Mouse (Mus musculus) MEL (cell line): Measurements from ENCODE around the gene Cox5a. TPM values are rescaled to one million over a fixed set of nuclear protein-coding genes. Genes with fewer than 3 reads are reported as not detected.

Experiments
- DNase-seq: peaks from one replicate; pipeline ENCODE4 v3.0.0; 2011; ENCODE audit warnings: low read depth, low spot score
- H3K27ac ChIP-seq: 2 replicates; pipeline ENCODE4 v1.5.1; 2012; ENCODE audit warnings: low read depth, mild to moderate bottlenecking, control low read depth, low read length, moderate library complexity; ENCODE audit not compliant: control insufficient read depth
- H3K27me3 ChIP-seq, 2 experiments: fragments of 150-350 bp in 1 of 2; sonication (generic) in 1 of 2; 2 replicates each; pipeline ENCODE4 v1.6.1; 2012; ENCODE audit warnings: low read length in 2 of 2, mild to moderate bottlenecking in 2 of 2, improper control_type of control experiment in 1 of 2, moderate library complexity in 1 of 2; ENCODE audit not compliant: insufficient read depth in 2 of 2, control insufficient read depth in 1 of 2
- H3K36me3 ChIP-seq, 2 experiments: 2 replicates each; pipeline ENCODE4 v1.6.1; 2012 to 2014; ENCODE audit warnings: low read length in 2 of 2, improper control_type of control experiment in 1 of 2, inconsistent platforms in 1 of 2, mild to moderate bottlenecking in 1 of 2; ENCODE audit not compliant: insufficient read depth in 2 of 2, control insufficient read depth in 1 of 2
- H3K4me1 ChIP-seq, 2 experiments: fragments of 150-350 bp in 1 of 2; sonication (generic) in 1 of 2; 2 replicates each; pipeline ENCODE4 v1.6.1; 2012; ENCODE audit warnings: low read length in 2 of 2, improper control_type of control experiment in 1 of 2, mild to moderate bottlenecking in 1 of 2; ENCODE audit not compliant: insufficient read depth in 2 of 2, control insufficient read depth in 1 of 2
- H3K4me3 ChIP-seq, 2 experiments: fragments of 150-350 bp in 1 of 2; sonication (generic) in 1 of 2; 2 replicates each; pipeline ENCODE4 v1.5.1; 2012; ENCODE audit warnings: low read depth in 2 of 2, low read length in 2 of 2, mild to moderate bottlenecking in 2 of 2, moderate library complexity in 2 of 2, control low read depth in 1 of 2, improper control_type of control experiment in 1 of 2; ENCODE audit not compliant: control insufficient read depth in 1 of 2, insufficient read depth in 1 of 2
- H3K79me2 ChIP-seq: 2 replicates; pipeline ENCODE4 v1.6.1; 2012; ENCODE audit warnings: mild to moderate bottlenecking, low read length, moderate library complexity; ENCODE audit not compliant: control insufficient read depth, poor library complexity, insufficient read depth
- H3K9ac ChIP-seq: 2 replicates; pipeline ENCODE4 v1.6.1; 2012; ENCODE audit warnings: low read depth, mild to moderate bottlenecking, control low read depth, low read length, moderate library complexity; ENCODE audit not compliant: control insufficient read depth, poor library complexity, severe bottlenecking
- H3K9me3 ChIP-seq: fragments of 150-350 bp; sonication (generic); replicated peaks from 2 replicates; pipeline ENCODE4 v1.6.1; 2012; ENCODE audit warnings: mild to moderate bottlenecking, low read length, improper control_type of control experiment, moderate library complexity; ENCODE audit not compliant: insufficient read depth
- CTCF ChIP-seq, 3 experiments: IDR thresholded peaks in 2 of 3; conservative IDR thresholded peaks in 1 of 3; 2 replicates each; pipeline ENCODE4 v1.5.1; 2011 to 2012; ENCODE audit warnings: low read length in 3 of 3, low read depth in 2 of 3, mild to moderate bottlenecking in 2 of 3, improper control_type of control experiment in 1 of 3, inconsistent platforms in 1 of 3, mixed read lengths in 1 of 3, moderate library complexity in 1 of 3; ENCODE audit not compliant: control insufficient read depth in 1 of 3, insufficient read depth in 1 of 3, poor library complexity in 1 of 3, severe bottlenecking in 1 of 3
- GATA1 ChIP-seq: IDR thresholded peaks from 2 replicates; pipeline ENCODE4 v1.6.1; 2011; ENCODE audit warnings: low read depth, low read length, improper control_type of control experiment
- MEF2A ChIP-seq: IDR thresholded peaks from 2 replicates; pipeline ENCODE4 v1.6.1; 2014; ENCODE audit warnings: low read depth, mild to moderate bottlenecking, inconsistent platforms, low read length, improper control_type of control experiment; ENCODE audit not compliant: poor library complexity, insufficient replicate concordance, severe bottlenecking; ENCODE audit errors: extremely low read depth
- MXI1 ChIP-seq: IDR thresholded peaks from 2 replicates; pipeline ENCODE4 v1.6.1; 2011; ENCODE audit warnings: mild to moderate bottlenecking, low read depth, low read length, improper control_type of control experiment
- MYC ChIP-seq: IDR thresholded peaks from 2 replicates; pipeline ENCODE4 v1.6.1; 2011; ENCODE audit warnings: low read depth, mild to moderate bottlenecking, low read length, improper control_type of control experiment, moderate library complexity
- RAD21 ChIP-seq: IDR thresholded peaks from 2 replicates; pipeline ENCODE4 v1.6.1; 2011; ENCODE audit warnings: mild to moderate bottlenecking, low read depth, low read length, improper control_type of control experiment
- RCOR1 ChIP-seq: IDR thresholded peaks from 2 replicates; pipeline ENCODE4 v1.6.1; 2012; ENCODE audit warnings: low read depth, mild to moderate bottlenecking, inconsistent platforms, low read length, improper control_type of control experiment
- TCF12 ChIP-seq: IDR thresholded peaks from 2 replicates; pipeline ENCODE4 v1.6.1; 2014; ENCODE audit warnings: low read depth, mild to moderate bottlenecking, inconsistent platforms, low read length, improper control_type of control experiment, moderate library complexity
- UBTF ChIP-seq: IDR thresholded peaks from 2 replicates; pipeline ENCODE4 v1.6.1; 2012; ENCODE audit warnings: low read depth, mild to moderate bottlenecking, inconsistent platforms, low read length, improper control_type of control experiment, moderate library complexity, borderline replicate concordance; ENCODE audit not compliant: insufficient read depth
- ZKSCAN1 ChIP-seq: IDR thresholded peaks from 2 replicates; pipeline ENCODE4 v1.6.1; 2012; ENCODE audit warnings: low read depth, mild to moderate bottlenecking, inconsistent platforms, low read length, improper control_type of control experiment, moderate library complexity
- polyA plus RNA-seq, 2 experiments: library from polyadenylated mRNA; stranded (reverse) in 1 of 2; unstranded in 1 of 2; fragments of >175 nt in 1 of 2; fragments of >200 nt in 1 of 2; gene quantifications; 2 replicates each; pipeline versions ENCODE4 v1.2.1 to v1.2.4; 2012; ENCODE audit warnings: low replicate concordance in 2 of 2, low read depth in 1 of 2; ENCODE audit not compliant: insufficient read length in 2 of 2, insufficient read depth in 1 of 2, missing spikeins in 1 of 2
- total RNA-seq: library from RNA; depleted of rRNA; stranded (reverse); fragments of 300-350 nt; gene quantifications from 2 replicates; pipeline ENCODE4 v1.2.3, GENCODE M21; 2012; rRNA removed

Gene Cox5a
- total and polyA plus RNA-seq, 3 experiments: 367 to 400 TPM; not detected in 1

- Histone ChIP-seq H3K27me3 (no peaks in the 10 kb centered on the region), H3K4me3 (no peak overlapping the region), H3K9me3 (no peaks in the 10 kb centered on the region), H3K9ac (no peak overlapping the region), H3K79me2 (no peaks in the 10 kb centered on the region)
- TF ChIP-seq MYC: no peak
- TF ChIP-seq GATA1: no peak
- TF ChIP-seq TCF12: no peak
- no peak for TF ChIP-seq MXI1
- no peak for TF ChIP-seq CTCF (IDR thresholded peaks at IDR 0.05 in 2 of 3, conservative IDR thresholded peaks at IDR 0.05 in 1 of 3; ENCODE audit: control insufficient read depth in 1 of 3, insufficient read depth in 1 of 3, low read depth in 2 of 3, low read length in 3 of 3, poor library complexity in 1 of 3, severe bottlenecking in 1 of 3)
- TF ChIP-seq RAD21: no peak
- no peak for TF ChIP-seq RCOR1
- no peak for TF ChIP-seq UBTF
- no peak for TF ChIP-seq MEF2A
- no peak for TF ChIP-seq ZKSCAN1
- TF ChIP-seq, all 39 proteins: peak for 0
- Histone ChIP-seq H3K4me1 (0 out of 4 replicates have a peak, but pooled peaks cover 0 to 3% of the 10 kb centered on the region in 2 experiments), H3K36me3 (peaks cover 2% of the 10 kb centered on the region in 2 experiments; a peak in 1 of 4 replicates), H3K27ac (no peak overlapping the region)
- DNase-seq: no peak
Observed at GRCm38 (mm10) chr9:57577144-57577849, 56.2 kb downstream of the Cox5a start.

Other genes starting within 250 kb of the Cox5a start
- 22.4 and 23.3 TPM in 2 replicates for gene Ppcdc, start 81.2 kb upstream of the Cox5a start, total RNA-seq
- gene Ppcdc, start 81.2 kb upstream of the Cox5a start, polyA plus RNA-seq: 10 to 100 TPM in 1 of 2 experiments, not detected in 1; 20.2 TPM
- gene Scamp5, start 53.2 kb upstream of the Cox5a start, total RNA-seq: 1.9 and 2.3 TPM in 2 replicates
- 1 to 10 TPM in 1 of 2 experiments, not detected in 1; 4.3 TPM for gene Scamp5, start 53.2 kb upstream of the Cox5a start, polyA plus RNA-seq
- gene Rpp25, start 17.2 kb upstream of the Cox5a start, total RNA-seq: 0.12 TPM in 1 of 2 replicates, not detected in the other
- gene Rpp25, start 17.2 kb upstream of the Cox5a start, polyA plus RNA-seq: under 1 TPM in 1 of 2 experiments, not detected in 1; 0.68 TPM
- 12.7 and 16.4 TPM in 2 replicates for gene Fam219b, start 16.3 kb downstream of the Cox5a start, total RNA-seq
- gene Fam219b, start 16.3 kb downstream of the Cox5a start, polyA plus RNA-seq: 10 to 100 TPM in 1 of 2 experiments, not detected in 1; 12.8 TPM
- 24.3 and 25.9 TPM in 2 replicates for gene Mpi, start 31.5 kb downstream of the Cox5a start, total RNA-seq
- gene Mpi, start 31.5 kb downstream of the Cox5a start, polyA plus RNA-seq: 10 to 100 TPM in 1 of 2 experiments, not detected in 1; 37.7 TPM
- gene Scamp2, start 39.7 kb downstream of the Cox5a start, total RNA-seq: 32.4 and 35.4 TPM in 2 replicates
- 10 to 100 TPM in 1 of 2 experiments, not detected in 1; 51.4 TPM for gene Scamp2, start 39.7 kb downstream of the Cox5a start, polyA plus RNA-seq
- 4.3 and 5.0 TPM in 2 replicates for gene Ulk3, start 68.2 kb downstream of the Cox5a start, total RNA-seq
- gene Ulk3, start 68.2 kb downstream of the Cox5a start, polyA plus RNA-seq: 10 to 100 TPM in 1 of 2 experiments, not detected in 1; 11.9 TPM
- not detected in 2 replicates for gene Cplx3, start 85.0 kb downstream of the Cox5a start, total RNA-seq
- not detected for gene Cplx3, start 85.0 kb downstream of the Cox5a start, polyA plus RNA-seq
- gene Lman1l, start 99.5 kb downstream of the Cox5a start, total RNA-seq: 0.08 TPM in 1 of 2 replicates, not detected in the other
- gene Lman1l, start 99.5 kb downstream of the Cox5a start, polyA plus RNA-seq: under 1 TPM in 1 of 2 experiments, not detected in 1; 0.11 TPM
- gene Csk, start 132.4 kb downstream of the Cox5a start, total RNA-seq: 213 and 215 TPM in 2 replicates
- 100 to 1,000 TPM in 1 of 2 experiments, not detected in 1; 338 TPM for gene Csk, start 132.4 kb downstream of the Cox5a start, polyA plus RNA-seq
- gene Cyp1a2, start 162.4 kb downstream of the Cox5a start, total RNA-seq: not detected in 2 replicates
- gene Cyp1a2, start 162.4 kb downstream of the Cox5a start, polyA plus RNA-seq: not detected
- 0.04 and 0.07 TPM in 2 replicates for gene Cyp1a1, start 166.7 kb downstream of the Cox5a start, total RNA-seq
- gene Cyp1a1, start 166.7 kb downstream of the Cox5a start, polyA plus RNA-seq: under 1 TPM in 1 of 2 experiments, not detected in 1; 0.26 TPM
- 7.2 and 8.0 TPM in 2 replicates for gene Edc3, start 187.3 kb downstream of the Cox5a start, total RNA-seq
- 10 to 100 TPM in 1 of 2 experiments, not detected in 1; 25.7 TPM for gene Edc3, start 187.3 kb downstream of the Cox5a start, polyA plus RNA-seq
- gene Clk3, start 244.6 kb downstream of the Cox5a start, total RNA-seq: 28.8 and 31.2 TPM in 2 replicates
- 10 to 100 TPM in 1 of 2 experiments, not detected in 1; 65.6 TPM for gene Clk3, start 244.6 kb downstream of the Cox5a start, polyA plus RNA-seq